ENCODE assay signal across 8 mouse cellular contexts in genomic region chr19:7340780-7341475, GRCm38 (mm10). TPM values are rescaled to one million over a fixed set of nuclear protein-coding genes. Genes with fewer than 3 reads are reported as not detected.
DNase-seq lines count a peak whose midpoint lies in the region; ATAC-seq and TF ChIP-seq lines count a peak whose summit lies in the region.

No protein-coding gene starts in this region.

- H3K4me1 ChIP-seq in heart, embryonic 15.5 days (replicated peaks) = peaks cover 50% of the 10 kb centered on the region
- peaks cover 16 to 58% of the 10 kb centered on the region in 2 experiments for H3K4me1 ChIP-seq in CH12.LX (ENCODE audit: control insufficient read depth in 1 of 2, insufficient read depth in 2 of 2)
- peaks cover 42% of the 10 kb centered on the region for H3K4me1 ChIP-seq in embryonic facial prominence, embryonic 10.5 days
- H3K4me1 ChIP-seq in hindbrain, embryonic 15.5 days (replicated peaks) = peaks cover 50% of the 10 kb centered on the region
- peaks cover 26% of the 10 kb centered on the region; the same call in 1 of the 2 replicates for H3K4me1 ChIP-seq in lung, postnatal 0 days (ENCODE audit: insufficient read depth, low read depth, low read length)

- peak overlapping the region; percentile 89 for H3K27ac ChIP-seq in heart, embryonic 15.5 days
- no peak overlapping the region for H3K27ac ChIP-seq in CH12.LX (ENCODE audit: insufficient read depth, low read depth)
- peak overlapping the region; percentile 93 for H3K27ac ChIP-seq in embryonic facial prominence, embryonic 10.5 days (replicated peaks)
- peak overlapping the region; percentile 85 for H3K27ac ChIP-seq in hindbrain, embryonic 15.5 days (replicated peaks)
- H3K27ac ChIP-seq in lung, postnatal 0 days (ENCODE audit: low read length) = peak overlapping the region; percentile 90

- no peak for TF ChIP-seq POLR2A in CH12.LX (IDR thresholded peaks at IDR 0.05; ENCODE audit: low read depth, low read length)

- no peak for TF ChIP-seq RAD21 in CH12.LX (IDR thresholded peaks at IDR 0.05; ENCODE audit: low read depth, low read length)

- peak overlapping the region; percentile 98 for H3K9ac ChIP-seq in heart, embryonic 15.5 days
- peak overlapping the region; percentile 87 for H3K9ac ChIP-seq in CH12.LX (ENCODE audit: insufficient read depth, low read depth)
- peak overlapping the region; percentile 72 for H3K9ac ChIP-seq in hindbrain, embryonic 15.5 days
- peak overlapping the region; percentile 86 for H3K9ac ChIP-seq in lung, postnatal 0 days (replicated peaks; ENCODE audit: low read depth)

- H3K79me2 ChIP-seq in CH12.LX (replicated peaks; ENCODE audit: control insufficient read depth, extremely low read depth, insufficient read depth, poor library complexity, severe bottlenecking) = peaks cover 34% of the 10 kb centered on the region

- no peaks in the 10 kb centered on the region for H3K9me3 ChIP-seq in heart, embryonic 15.5 days (replicated peaks)
- H3K9me3 ChIP-seq in CH12.LX (replicated peaks; ENCODE audit: low read length) = no peaks in the 10 kb centered on the region
- H3K9me3 ChIP-seq in embryonic facial prominence, embryonic 10.5 days = no peaks in the 10 kb centered on the region
- no peaks in the 10 kb centered on the region for H3K9me3 ChIP-seq in hindbrain, embryonic 15.5 days
- H3K9me3 ChIP-seq in lung, postnatal 0 days (ENCODE audit: low read length) = no peaks in the 10 kb centered on the region

- H3K4me2 ChIP-seq in heart, embryonic 15.5 days = peak overlapping the region; percentile 90
- H3K4me2 ChIP-seq in CH12.LX (ENCODE audit: insufficient read depth, low read depth, poor library complexity, severe bottlenecking) = peak overlapping the region; percentile 70
- H3K4me2 ChIP-seq in hindbrain, embryonic 15.5 days = peak overlapping the region; percentile 85
- peak overlapping the region; percentile 90 for H3K4me2 ChIP-seq in lung, postnatal 0 days (replicated peaks; ENCODE audit: low read depth, low read length)

- TF ChIP-seq EP300 in CH12.LX (IDR thresholded peaks at IDR 0.05; ENCODE audit: low read length) = no peak
- TF ChIP-seq EP300 in lung, postnatal 0 days (IDR thresholded peaks at IDR 0.05) = no peak

- H3K36me3 ChIP-seq in heart, embryonic 15.5 days = no peaks in the 10 kb centered on the region
- H3K36me3 ChIP-seq in CH12.LX (replicated peaks in 1 of 2; ENCODE audit: control insufficient read depth in 1 of 2, insufficient read depth in 1 of 2, low read length in 1 of 2) = peaks cover 0 to 26% of the 10 kb centered on the region in 2 experiments
- peaks cover 16% of the 10 kb centered on the region for H3K36me3 ChIP-seq in embryonic facial prominence, embryonic 10.5 days (replicated peaks)
- H3K36me3 ChIP-seq in hindbrain, embryonic 15.5 days = no peaks in the 10 kb centered on the region
- H3K36me3 ChIP-seq in lung, postnatal 0 days (ENCODE audit: insufficient read depth, low read length) = no peaks in the 10 kb centered on the region

- no peaks in the 10 kb centered on the region for H3K27me3 ChIP-seq in heart, embryonic 15.5 days
- no peaks in the 10 kb centered on the region for H3K27me3 ChIP-seq in CH12.LX (replicated peaks)
- H3K27me3 ChIP-seq in embryonic facial prominence, embryonic 10.5 days (replicated peaks; ENCODE audit: low read depth, poor library complexity, severe bottlenecking) = no peaks in the 10 kb centered on the region
- no peaks in the 10 kb centered on the region for H3K27me3 ChIP-seq in hindbrain, embryonic 15.5 days
- no peaks in the 10 kb centered on the region for H3K27me3 ChIP-seq in lung, postnatal 0 days (replicated peaks; ENCODE audit: insufficient read depth, low read length)

- ATAC-seq in heart, embryonic 15.5 days (replicated peaks; ENCODE audit: insufficient number of reproducible peaks, insufficient read depth, low FRiP score, low read depth) = peak; percentile 71
- ATAC-seq in hindbrain, embryonic 15.5 days (ENCODE audit: low FRiP score, low read depth) = peak; percentile 83
- ATAC-seq in lung, postnatal 0 days = peak; percentile 65

- no peak for TF ChIP-seq CTCF in CH12.LX (conservative IDR thresholded peaks at IDR 0.05 in 1 of 2, IDR thresholded peaks at IDR 0.05 in 1 of 2; ENCODE audit: low read depth in 2 of 2, low read length in 2 of 2)
- TF ChIP-seq CTCF in lung, postnatal 0 days (IDR thresholded peaks at IDR 0.05) = no peak

- WGBS in heart, embryonic 15.5 days = under 1% methylated on average over 42 of the region's 46 CpGs
- WGBS in embryonic facial prominence, embryonic 10.5 days = under 1% methylated on average over 40 of the region's 46 CpGs
- WGBS in hindbrain, embryonic 15.5 days = under 1% methylated on average over 29 of the region's 46 CpGs
- WGBS in lung, postnatal 0 days = 1% methylated on average over 24 of the region's 46 CpGs

- DNase-seq in heart, adult 18-20 months = no peak
- DNase-seq in CH12.LX (ENCODE audit: extremely low read depth) = no peak
- DNase-seq in embryonic facial prominence, embryonic 10.5 days (ENCODE audit: low spot score) = no peak
- DNase-seq in lung, postnatal 0 days (ENCODE audit: low spot score) = peak; percentile 38
- DNase-seq in testis, postnatal 10 days (ENCODE audit: low spot score) = peak; percentile 53
- DNase-seq in cerebellum, adult 18-20 months = no peak

- dilution Hi-C loops in CH12.LX (cut with MboI; ENCODE audit: extremely low pct_ligation_motif_present, extremely low pct_unique_long_range_greater_than_20kb, low sequenced_read_pairs) = no loop called here

- peak overlapping the region; percentile 95 for H3K4me3 ChIP-seq in heart, embryonic 15.5 days
- H3K4me3 ChIP-seq in CH12.LX (replicated peaks in 1 of 3; ENCODE audit: low read depth in 2 of 3, low read length in 2 of 3, poor library complexity in 1 of 3) = peak overlapping the region; percentile 79 to 90 (median 85)
- H3K4me3 ChIP-seq in embryonic facial prominence, embryonic 10.5 days = peak overlapping the region; percentile 88
- peak overlapping the region; percentile 57 for H3K4me3 ChIP-seq in hindbrain, embryonic 15.5 days
- peak overlapping the region; percentile 72 for H3K4me3 ChIP-seq in lung, postnatal 0 days (ENCODE audit: low read depth, low read length)

- in situ Hi-C loops in CH12.LX (cut with MboI; ENCODE audit: low pct_ligation_motif_present, low pct_unique_long_range_greater_than_20kb, low sequenced_read_pairs) = no loop called here

TF ChIP-seq in CH12.LX, 34 proteins besides CTCF, POLR2A, EP300 and RAD21:
- TF ChIP-seq MAFK (IDR thresholded peaks at IDR 0.05; ENCODE audit: insufficient replicate concordance, low read length) (no peak), HCFC1 (IDR thresholded peaks at IDR 0.05; ENCODE audit: low read depth, low read length) (no peak), UBTF (IDR thresholded peaks at IDR 0.05; ENCODE audit: low read depth, low read length) (peak; percentile 100), TBP (conservative IDR thresholded peaks at IDR 0.05; ENCODE audit: low read depth, low read length) (no peak), NRF1 (IDR thresholded peaks at IDR 0.05; ENCODE audit: low read depth, low read length) (no peak), ZNF384 (IDR thresholded peaks at IDR 0.05; ENCODE audit: low read depth, low read length) (no peak), USF2 (conservative IDR thresholded peaks at IDR 0.05; ENCODE audit: low read depth, low read length) (no peak), SIN3A (IDR thresholded peaks at IDR 0.05; ENCODE audit: low read length) (peak; percentile 7; the same call in 1 of the 2 replicates), IRF4 (IDR thresholded peaks at IDR 0.05; ENCODE audit: low read depth, low read length) (no peak), E2F4 (IDR thresholded peaks at IDR 0.05; ENCODE audit: insufficient replicate concordance, low read depth, low read length) (no peak), JUND (conservative IDR thresholded peaks at IDR 0.05; ENCODE audit: low read depth, low read length) (no peak)
TF ChIP-seq in CH12.LX: peak in this region for 2.

RNA-seq across cellular contexts. Expression of gene Mark2, which starts 0.7 kb away (rescaled TPM):
- polyA plus RNA-seq in heart, embryonic 15.5 days (2015; fragmentation: Nextera tagmentation; extraction: Ambion mirVana) = 26.4 and 38.1 TPM in 2 replicates
- 10 to 100 TPM; 43.3 to 49.9 TPM for total RNA-seq in heart, adult 18-20 months (2021)
- total RNA-seq in CH12.LX (2012; rRNA removed) (19.0 and 20.6 TPM in 2 replicates), CH12.LX (2014; rRNA removed) (6.3 and 8.1 TPM in 2 replicates)
- 33.4 and 34.4 TPM in 2 replicates for polyA plus RNA-seq in CH12.LX (2012; ENCODE audit: insufficient read length, low read depth)
- polyA plus RNA-seq in embryonic facial prominence, embryonic 10.5 days (2016; fragmentation: Nextera tagmentation; extraction: Ambion mirVana) = 48.5 and 49.1 TPM in 2 replicates
- 49.5 and 52.5 TPM in 2 replicates for polyA plus RNA-seq in hindbrain, embryonic 15.5 days (2015; fragmentation: Nextera tagmentation; extraction: Ambion mirVana)
- 29.8 and 35.9 TPM in 2 replicates for polyA plus RNA-seq in lung, postnatal 0 days (2015; fragmentation: Nextera tagmentation; extraction: Ambion mirVana)

RNA-seq across cellular contexts. Expression of gene Spindoc, which starts 41.9 kb away (rescaled TPM):
- polyA plus RNA-seq in heart, embryonic 15.5 days (2015; fragmentation: Nextera tagmentation; extraction: Ambion mirVana) = 16.9 and 18.7 TPM in 2 replicates
- 10 to 100 TPM; 12.9 to 14.9 TPM for total RNA-seq in heart, adult 18-20 months (2021)
- total RNA-seq in CH12.LX (2012; rRNA removed) (9.0 and 10.1 TPM in 2 replicates), CH12.LX (2014; rRNA removed) (7.9 and 10.6 TPM in 2 replicates)
- polyA plus RNA-seq in CH12.LX (2012; ENCODE audit: insufficient read length, low read depth) = 15.7 and 21.7 TPM in 2 replicates
- 44.5 and 51.7 TPM in 2 replicates for polyA plus RNA-seq in embryonic facial prominence, embryonic 10.5 days (2016; fragmentation: Nextera tagmentation; extraction: Ambion mirVana)
- 28.9 and 32.2 TPM in 2 replicates for polyA plus RNA-seq in hindbrain, embryonic 15.5 days (2015; fragmentation: Nextera tagmentation; extraction: Ambion mirVana)
- 16.1 and 17.2 TPM in 2 replicates for polyA plus RNA-seq in lung, postnatal 0 days (2015; fragmentation: Nextera tagmentation; extraction: Ambion mirVana)

Comparison
In these comparisons a context has a peak if more than half of its experiments do, and no peak if none do; other contexts are left out.
1. DNase-seq: peak in lung, postnatal 0 days (single experiment) and testis, postnatal 10 days (single experiment); none in heart, adult 18-20 months (0 of 2), CH12.LX (single experiment), embryonic facial prominence, embryonic 10.5 days (single experiment) and cerebellum, adult 18-20 months (0 of 2).
2. Peak in every context shown above with its lines, with median percentiles within 50 percentile points of each other: ATAC-seq, H3K4me2 ChIP-seq, H3K4me3 ChIP-seq and H3K9ac ChIP-seq.